Mouse (Mus musculus): ENCODE results near the gene G430095P16Rik. TPM values are rescaled to one million over a fixed set of nuclear protein-coding genes. Genes with fewer than 3 reads are reported as not detected.

G430095P16Rik gene
- polyA plus RNA-seq, 1 experiment from 2014 or later = 0.84 TPM

- Histone ChIP-seq H3K4me3 (ENCODE audit: low read depth, low read length) (no peak overlapping the region), H3K9ac (ENCODE audit: low read length) (no peak overlapping the region), H3K27me3 (ENCODE audit: control insufficient read depth, insufficient read depth, low read length) (peaks cover 19% of the 10 kb centered on the region; the same call in 1 of the 2 replicates), H3K9me3 (ENCODE audit: control insufficient read depth, low read length) (no peaks in the 10 kb centered on the region), H3K4me1 (ENCODE audit: control insufficient read depth, insufficient read depth, low read length) (peaks cover 18% of the 10 kb centered on the region), H3K27ac (ENCODE audit: low read depth, low read length) (no peak overlapping the region), H3K4me2 (ENCODE audit: low read depth) (no peak overlapping the region), H3K36me3 (ENCODE audit: control insufficient read depth, insufficient read depth, low read length) (no peaks in the 10 kb centered on the region)
- ATAC-seq (ENCODE audit: insufficient read depth, low FRiP score, low TSS enrichment) (no peak), DNase-seq (ENCODE audit: low spot score) (no peak)
- WGBS = 62% methylated on average over 10 of the region's 10 CpGs
These were observed 2.6 kb downstream of the G430095P16Rik start for GRCm38 (mm10) chr8:84725246-84725940.

GRCm38 (mm10) chr8:84725941-84726259 lies 3.1 kb downstream of the G430095P16Rik start:
- H3K36me3 ChIP-seq (ENCODE audit: control insufficient read depth, insufficient read depth, low read length) = no peaks in the 10 kb centered on the region
- H3K4me1 ChIP-seq (ENCODE audit: control insufficient read depth, insufficient read depth, low read length) = peaks cover 21% of the 10 kb centered on the region
- H3K27ac ChIP-seq (ENCODE audit: low read depth, low read length) = no peak overlapping the region
- peaks cover 19% of the 10 kb centered on the region; the same call in 1 of the 2 replicates for H3K27me3 ChIP-seq (ENCODE audit: control insufficient read depth, insufficient read depth, low read length)
- no peak overlapping the region for H3K4me3 ChIP-seq (ENCODE audit: low read depth, low read length)
- H3K9me3 ChIP-seq (ENCODE audit: control insufficient read depth, low read length) = no peaks in the 10 kb centered on the region
- H3K4me2 ChIP-seq (ENCODE audit: low read depth) = no peak overlapping the region
- 25% methylated on average over 3 of the region's 3 CpGs for WGBS
- no peak overlapping the region for H3K9ac ChIP-seq (ENCODE audit: low read length)
- DNase-seq (ENCODE audit: low spot score) (no peak), ATAC-seq (ENCODE audit: insufficient read depth, low FRiP score, low TSS enrichment) (no peak)

GRCm38 (mm10) chr8:84728474-84728873 lies 5.7 kb downstream of the G430095P16Rik start:
- Histone ChIP-seq H3K36me3 (ENCODE audit: control insufficient read depth, insufficient read depth, low read length) (no peaks in the 10 kb centered on the region), H3K9ac (ENCODE audit: low read length) (no peak overlapping the region), H3K27ac (ENCODE audit: low read depth, low read length) (no peak overlapping the region), H3K27me3 (ENCODE audit: control insufficient read depth, insufficient read depth, low read length) (peaks cover 23% of the 10 kb centered on the region), H3K4me2 (ENCODE audit: low read depth) (no peak overlapping the region), H3K9me3 (ENCODE audit: control insufficient read depth, low read length) (no peaks in the 10 kb centered on the region), H3K4me3 (ENCODE audit: low read depth, low read length) (no peak overlapping the region), H3K4me1 (ENCODE audit: control insufficient read depth, insufficient read depth, low read length) (peaks cover 15% of the 10 kb centered on the region)
- ATAC-seq (ENCODE audit: insufficient read depth, low FRiP score, low TSS enrichment) (no peak), DNase-seq (ENCODE audit: low spot score) (no peak)
- WGBS = 58% methylated on average over 3 of the region's 3 CpGs

GRCm38 (mm10) chr8:84729921-84730362 lies 7.1 kb downstream of the G430095P16Rik start:
- Histone ChIP-seq H3K4me2 (ENCODE audit: low read depth) (no peak overlapping the region), H3K9ac (ENCODE audit: low read length) (no peak overlapping the region), H3K27ac (ENCODE audit: low read depth, low read length) (no peak overlapping the region), H3K9me3 (ENCODE audit: control insufficient read depth, low read length) (no peaks in the 10 kb centered on the region), H3K27me3 (ENCODE audit: control insufficient read depth, insufficient read depth, low read length) (peaks cover 34% of the 10 kb centered on the region), H3K36me3 (ENCODE audit: control insufficient read depth, insufficient read depth, low read length) (no peaks in the 10 kb centered on the region), H3K4me3 (ENCODE audit: low read depth, low read length) (no peak overlapping the region), H3K4me1 (ENCODE audit: control insufficient read depth, insufficient read depth, low read length) (peaks cover 6% of the 10 kb centered on the region)
- ATAC-seq (ENCODE audit: insufficient read depth, low FRiP score, low TSS enrichment) = no peak
- DNase-seq (ENCODE audit: low spot score) = no peak
- 96% methylated on average over 16 of the region's 16 CpGs for WGBS

GRCm38 (mm10) chr8:84730541-84731370 lies 7.9 kb downstream of the G430095P16Rik start:
- no peak overlapping the region for H3K4me3 ChIP-seq (ENCODE audit: low read depth, low read length)
- peak; percentile 24; the same call in 1 of the 2 replicates for ATAC-seq (ENCODE audit: insufficient read depth, low FRiP score, low TSS enrichment)
- DNase-seq (ENCODE audit: low spot score) = no peak
- H3K9me3 ChIP-seq (ENCODE audit: control insufficient read depth, low read length) = no peaks in the 10 kb centered on the region
- H3K9ac ChIP-seq (ENCODE audit: low read length) = peak overlapping the region; percentile 20; the same call in 1 of the 2 replicates
- no peak overlapping the region for H3K27ac ChIP-seq (ENCODE audit: low read depth, low read length)
- H3K27me3 ChIP-seq (ENCODE audit: control insufficient read depth, insufficient read depth, low read length) = peaks cover 41% of the 10 kb centered on the region
- 38% methylated on average over 9 of the region's 9 CpGs for WGBS
- H3K4me2 ChIP-seq (ENCODE audit: low read depth) = no peak overlapping the region
- peaks cover 6% of the 10 kb centered on the region; the same call in 1 of the 2 replicates for H3K4me1 ChIP-seq (ENCODE audit: control insufficient read depth, insufficient read depth, low read length)
- H3K36me3 ChIP-seq (ENCODE audit: control insufficient read depth, insufficient read depth, low read length) = no peaks in the 10 kb centered on the region

GRCm38 (mm10) chr8:84731371-84732177 lies 8.8 kb downstream of the G430095P16Rik start:
- Histone ChIP-seq H3K4me1 (ENCODE audit: control insufficient read depth, insufficient read depth, low read length) (peaks cover 6% of the 10 kb centered on the region; the same call in 1 of the 2 replicates), H3K4me2 (ENCODE audit: low read depth) (no peak overlapping the region), H3K27me3 (ENCODE audit: control insufficient read depth, insufficient read depth, low read length) (peaks cover 46% of the 10 kb centered on the region), H3K4me3 (ENCODE audit: low read depth, low read length) (no peak overlapping the region), H3K9ac (ENCODE audit: low read length) (peak overlapping the region; percentile 20; the same call in 1 of the 2 replicates), H3K9me3 (ENCODE audit: control insufficient read depth, low read length) (no peaks in the 10 kb centered on the region), H3K36me3 (ENCODE audit: control insufficient read depth, insufficient read depth, low read length) (no peaks in the 10 kb centered on the region), H3K27ac (ENCODE audit: low read depth, low read length) (no peak overlapping the region)
- DNase-seq (ENCODE audit: low spot score) (no peak), ATAC-seq (ENCODE audit: insufficient read depth, low FRiP score, low TSS enrichment) (no peak)
- 76% methylated on average over 11 of the region's 11 CpGs for WGBS

- Histone ChIP-seq H3K27me3 (ENCODE audit: control insufficient read depth, insufficient read depth, low read length) (peaks cover 50% of the 10 kb centered on the region), H3K36me3 (ENCODE audit: control insufficient read depth, insufficient read depth, low read length) (no peaks in the 10 kb centered on the region), H3K4me3 (ENCODE audit: low read depth, low read length) (no peak overlapping the region), H3K9me3 (ENCODE audit: control insufficient read depth, low read length) (no peaks in the 10 kb centered on the region), H3K4me1 (ENCODE audit: control insufficient read depth, insufficient read depth, low read length) (peaks cover 7% of the 10 kb centered on the region), H3K9ac (ENCODE audit: low read length) (no peak overlapping the region), H3K4me2 (ENCODE audit: low read depth) (no peak overlapping the region), H3K27ac (ENCODE audit: low read depth, low read length) (no peak overlapping the region)
- WGBS = 76% methylated on average over 5 of the region's 5 CpGs
- DNase-seq (ENCODE audit: low spot score) = no peak
- ATAC-seq (ENCODE audit: insufficient read depth, low FRiP score, low TSS enrichment) = no peak
These were observed 9.7 kb downstream of the G430095P16Rik start for GRCm38 (mm10) chr8:84732545-84732944.

GRCm38 (mm10) chr8:84732996-84733395 lies 10.2 kb downstream of the G430095P16Rik start:
- DNase-seq (ENCODE audit: low spot score) = no peak
- no peak for ATAC-seq (ENCODE audit: insufficient read depth, low FRiP score, low TSS enrichment)
- Histone ChIP-seq H3K9ac (ENCODE audit: low read length) (no peak overlapping the region), H3K36me3 (ENCODE audit: control insufficient read depth, insufficient read depth, low read length) (no peaks in the 10 kb centered on the region), H3K4me2 (ENCODE audit: low read depth) (no peak overlapping the region), H3K27ac (ENCODE audit: low read depth, low read length) (no peak overlapping the region), H3K9me3 (ENCODE audit: control insufficient read depth, low read length) (no peaks in the 10 kb centered on the region), H3K4me1 (ENCODE audit: control insufficient read depth, insufficient read depth, low read length) (peaks cover 11% of the 10 kb centered on the region), H3K4me3 (ENCODE audit: low read depth, low read length) (no peak overlapping the region), H3K27me3 (ENCODE audit: control insufficient read depth, insufficient read depth, low read length) (peaks cover 54% of the 10 kb centered on the region)
- 60% methylated on average over 5 of the region's 6 CpGs for WGBS

All from neural tube, embryonic 11.5 days (tissue).